Mouse (Mus musculus): ENCODE data around the gene Tmc8. TPM values are rescaled to one million over a fixed set of nuclear protein-coding genes. Genes with fewer than 3 reads are reported as not detected.
"Not testable (repeated sequence)": the region's sequence is repeated elsewhere in the genome, so short reads cannot be mapped to it uniquely, and the experiment has no call there.

Tmc8 gene
- polyA plus RNA-seq, 1 experiment from 2014 or later: 1.4 TPM

- H3K36me3 ChIP-seq: no peaks in the 10 kb centered on the region
- WGBS: 5% methylated on average over 10 of the region's 10 CpGs
- H3K4me1 ChIP-seq (replicated peaks): peaks cover 14% of the 10 kb centered on the region
- H3K4me2 ChIP-seq (replicated peaks): no peak overlapping the region
- peaks cover 52% of the 10 kb centered on the region for H3K27me3 ChIP-seq
- H3K4me3 ChIP-seq (replicated peaks): no peak overlapping the region
- no peak overlapping the region for H3K27ac ChIP-seq
- no peak overlapping the region; the same call in 1 of the 2 replicates for H3K9ac ChIP-seq (replicated peaks)
- ATAC-seq: no peak
- no peaks in the 10 kb centered on the region for H3K9me3 ChIP-seq
These were observed 4.4 kb downstream of the Tmc8 start for GRCm38 (mm10) chr11:117786294-117786693.

GRCm38 (mm10) chr11:117788481-117788880 lies 6.6 kb downstream of the Tmc8 start:
- H3K4me2 ChIP-seq (replicated peaks); H3K36me3 ChIP-seq; ATAC-seq; H3K4me1 ChIP-seq (replicated peaks); H3K4me3 ChIP-seq (replicated peaks); H3K27ac ChIP-seq; H3K9ac ChIP-seq (replicated peaks); H3K9me3 ChIP-seq: not testable (repeated sequence)
- 79% methylated on average over 7 of the region's 7 CpGs for WGBS
- peaks cover 51% of the 10 kb centered on the region for H3K27me3 ChIP-seq

GRCm38 (mm10) chr11:117790286-117790685 lies 8.4 kb downstream of the Tmc8 start:
- 5% methylated on average over 14 of the region's 14 CpGs for WGBS
- peak; percentile 34; the same call in 1 of the 2 replicates for ATAC-seq

GRCm38 (mm10) chr11:117790703-117791440 lies 9.0 kb downstream of the Tmc8 start:
- WGBS: 32% methylated on average over 23 of the region's 23 CpGs
- no peak overlapping the region for H3K4me2 ChIP-seq (replicated peaks)

More at GRCm38 (mm10) chr11:117790286-117790685, 8.4 kb downstream of the Tmc8 start:
- Histone ChIP-seq H3K27ac (no peak overlapping the region), H3K4me2 (replicated peaks) (no peak overlapping the region), H3K27me3 (peaks cover 35% of the 10 kb centered on the region), H3K4me3 (replicated peaks) (no peak overlapping the region), H3K9me3 (no peaks in the 10 kb centered on the region), H3K4me1 (replicated peaks) (peaks cover 5% of the 10 kb centered on the region; the same call in 1 of the 2 replicates), H3K36me3 (no peaks in the 10 kb centered on the region), H3K9ac (replicated peaks) (no peak overlapping the region)

GRCm38 (mm10) chr11:117791441-117791761 lies 9.5 kb downstream of the Tmc8 start:
- WGBS: 90% methylated on average over 9 of the region's 9 CpGs
- no peak overlapping the region for H3K9ac ChIP-seq (replicated peaks)

More at GRCm38 (mm10) chr11:117790703-117791440, 9.0 kb downstream of the Tmc8 start:
- Histone ChIP-seq H3K4me1 (replicated peaks) (peaks cover 5% of the 10 kb centered on the region; the same call in 1 of the 2 replicates), H3K9me3 (no peaks in the 10 kb centered on the region), H3K9ac (replicated peaks) (no peak overlapping the region), H3K36me3 (no peaks in the 10 kb centered on the region), H3K4me3 (replicated peaks) (no peak overlapping the region), H3K27me3 (peaks cover 35% of the 10 kb centered on the region), H3K27ac (no peak overlapping the region)
- ATAC-seq: peak; percentile 15; the same call in 1 of the 2 replicates

GRCm38 (mm10) chr11:117792281-117792888 lies 10.5 kb downstream of the Tmc8 start:
- H3K36me3 ChIP-seq: no peaks in the 10 kb centered on the region
- H3K27ac ChIP-seq: no peak overlapping the region
- no peak overlapping the region for H3K4me3 ChIP-seq (replicated peaks)
- peaks cover 35% of the 10 kb centered on the region for H3K27me3 ChIP-seq
- WGBS: 11% methylated on average over 22 of the region's 22 CpGs
- no peak for ATAC-seq
- peaks cover 5% of the 10 kb centered on the region; the same call in 1 of the 2 replicates for H3K4me1 ChIP-seq (replicated peaks)
- H3K4me2 ChIP-seq (replicated peaks): peak overlapping the region; percentile 9; the same call in 1 of the 2 replicates
- H3K9ac ChIP-seq (replicated peaks): 0 out of 2 replicates have a peak overlapping the region, but pooled peaks have one; percentile 28
- H3K9me3 ChIP-seq: no peaks in the 10 kb centered on the region

More at GRCm38 (mm10) chr11:117791441-117791761, 9.5 kb downstream of the Tmc8 start:
- no peaks in the 10 kb centered on the region for H3K36me3 ChIP-seq
- no peak overlapping the region for H3K27ac ChIP-seq
- H3K4me1 ChIP-seq (replicated peaks): peaks cover 5% of the 10 kb centered on the region; the same call in 1 of the 2 replicates
- H3K27me3 ChIP-seq: peaks cover 35% of the 10 kb centered on the region
- no peak overlapping the region for H3K4me2 ChIP-seq (replicated peaks)
- H3K4me3 ChIP-seq (replicated peaks): no peak overlapping the region
- no peak for ATAC-seq
- H3K9me3 ChIP-seq: no peaks in the 10 kb centered on the region

- 58% methylated on average over 4 of the region's 4 CpGs for WGBS
- H3K4me1 ChIP-seq (replicated peaks): peaks cover 5% of the 10 kb centered on the region; the same call in 1 of the 2 replicates
- peaks cover 35% of the 10 kb centered on the region for H3K27me3 ChIP-seq
These were observed 12.2 kb downstream of the Tmc8 start for GRCm38 (mm10) chr11:117794035-117794551.

GRCm38 (mm10) chr11:117796954-117797353 lies 15.1 kb downstream of the Tmc8 start:
- no peaks in the 10 kb centered on the region for H3K9me3 ChIP-seq
- H3K4me3 ChIP-seq (replicated peaks): no peak overlapping the region
- peaks cover 5% of the 10 kb centered on the region; the same call in 1 of the 2 replicates for H3K4me1 ChIP-seq (replicated peaks)
- H3K9ac ChIP-seq (replicated peaks): no peak overlapping the region
- H3K27me3 ChIP-seq: peaks cover 13% of the 10 kb centered on the region
- no peaks in the 10 kb centered on the region for H3K36me3 ChIP-seq
- H3K4me2 ChIP-seq (replicated peaks): no peak overlapping the region
- WGBS: 51% methylated on average over 5 of the region's 5 CpGs
- H3K27ac ChIP-seq: no peak overlapping the region
- no peak for ATAC-seq

More at GRCm38 (mm10) chr11:117794035-117794551, 12.2 kb downstream of the Tmc8 start:
- H3K4me2 ChIP-seq (replicated peaks): no peak overlapping the region
- no peak overlapping the region for H3K4me3 ChIP-seq (replicated peaks)
- H3K36me3 ChIP-seq: no peaks in the 10 kb centered on the region
- H3K9me3 ChIP-seq: no peaks in the 10 kb centered on the region
- no peak overlapping the region for H3K9ac ChIP-seq (replicated peaks)
- no peak for ATAC-seq
- no peak overlapping the region for H3K27ac ChIP-seq

GRCm38 (mm10) chr11:117797511-117798159 lies 15.8 kb downstream of the Tmc8 start, which contains the start of gene 6030468B19Rik:
6030468B19Rik (plus strand) TSS chr11:117797660.
- Histone ChIP-seq H3K4me1 (replicated peaks) (peaks cover under 1% of the 10 kb centered on the region; the same call in 1 of the 2 replicates), H3K27me3 (peaks cover 6% of the 10 kb centered on the region; the same call in 1 of the 2 replicates), H3K27ac (no peak within 1 kb of the TSS), H3K9me3 (no peaks in the 10 kb centered on the region), H3K9ac (replicated peaks) (no peak within 1 kb of the TSS), H3K4me3 (replicated peaks) (no peak within 1 kb of the TSS), H3K36me3 (no peaks in the 10 kb centered on the region), H3K4me2 (replicated peaks) (no peak within 1 kb of the TSS)
- 68% methylated on average over 9 of the region's 9 CpGs for WGBS
- no peak for ATAC-seq

- H3K27ac ChIP-seq: no peak overlapping the region
- WGBS: 66% methylated on average over 2 of the region's 2 CpGs
- no peak overlapping the region for H3K4me3 ChIP-seq (replicated peaks)
- no peaks in the 10 kb centered on the region for H3K9me3 ChIP-seq
- no peak overlapping the region for H3K9ac ChIP-seq (replicated peaks)
- peaks cover 4% of the 10 kb centered on the region; the same call in 1 of the 2 replicates for H3K27me3 ChIP-seq
- H3K36me3 ChIP-seq: no peaks in the 10 kb centered on the region
- no peak for ATAC-seq
- no peaks in the 10 kb centered on the region for H3K4me1 ChIP-seq (replicated peaks)
- no peak overlapping the region for H3K4me2 ChIP-seq (replicated peaks)
These were observed 16.3 kb downstream of the Tmc8 start for GRCm38 (mm10) chr11:117798160-117798541.

- no peak for ATAC-seq
- no peaks in the 10 kb centered on the region for H3K27me3 ChIP-seq
- H3K4me1 ChIP-seq (replicated peaks): no peaks in the 10 kb centered on the region
- no peak overlapping the region for H3K4me2 ChIP-seq (replicated peaks)
- 75% methylated on average over 5 of the region's 5 CpGs for WGBS
- H3K9me3 ChIP-seq: no peaks in the 10 kb centered on the region
- no peak overlapping the region for H3K27ac ChIP-seq
- no peak overlapping the region for H3K4me3 ChIP-seq (replicated peaks)
- H3K36me3 ChIP-seq: no peaks in the 10 kb centered on the region
- no peak overlapping the region for H3K9ac ChIP-seq (replicated peaks)
These were observed 17.3 kb downstream of the Tmc8 start for GRCm38 (mm10) chr11:117799174-117799573.

Measured in midbrain, embryonic 13.5 days (tissue).